In genomic region chr11:108929176-108929575, GRCm38 (mm10) we compare ENCODE assay signal across 15 mouse cellular contexts. TPM values are rescaled to one million over a fixed set of nuclear protein-coding genes. Genes with fewer than 3 reads are reported as not detected.
DNase-seq lines count a peak whose midpoint lies in the region; ATAC-seq lines count a peak whose summit lies in the region.
"Had no signal": no experiment of that assay in that cellular context is flagged by ENCODE, and none has a peak within 500 bp of the region (broad histone marks: within the 10 kb centered on the region; RNA-seq: fewer than 3 reads in every experiment).

No protein-coding gene starts in this region.

- H3K36me3 ChIP-seq in heart, embryonic 13.5 days, result peaks cover 23% of the 10 kb centered on the region
- peaks cover 8% of the 10 kb centered on the region; the same call in 1 of the 2 replicates for H3K36me3 ChIP-seq in forebrain, embryonic 16.5 days (ENCODE audit: control insufficient read depth, insufficient read depth)
- H3K36me3 ChIP-seq in limb, embryonic 13.5 days, result peaks cover 56% of the 10 kb centered on the region
- H3K36me3 ChIP-seq in neural tube, embryonic 13.5 days, result peaks cover 30% of the 10 kb centered on the region
- H3K36me3 ChIP-seq: liver, embryonic 13.5 days had no signal

- intact Hi-C loops in heart, postnatal 14 days (cut with DNase I), result loop anchor here (5.0 to 10.0 kb wide), 3 partner anchors 263 to 904 kb away; partner anchors contain the start of gene Cep112
- intact Hi-C loops in left cerebral cortex, postnatal 14 days (cut with DNase I), result no loop called here

- 0 out of 2 replicates have a peak overlapping the region, but pooled peaks have one; percentile 32 for H3K27ac ChIP-seq in heart, embryonic 13.5 days (replicated peaks)
- no peak overlapping the region for H3K27ac ChIP-seq in forebrain, embryonic 16.5 days (ENCODE audit: low read length)
- no peak overlapping the region for H3K27ac ChIP-seq in limb, embryonic 13.5 days
- H3K27ac ChIP-seq in neural tube, embryonic 13.5 days (replicated peaks), result 0 out of 2 replicates have a peak overlapping the region, but pooled peaks have one; percentile 33
- H3K27ac ChIP-seq: liver, embryonic 13.5 days had no signal

- DNase-seq in heart, postnatal 14 days, result no peak
- no peak for DNase-seq in retina, postnatal 1 day
- DNase-seq in cerebellum, adult 9-11 months, result no peak
- DNase-seq in left cerebral cortex, postnatal 14 days (ENCODE audit: low spot score in 2 of 2), result no peak
- DNase-seq: B cell, adult 2 months; cerebellum, postnatal 36 days; gastrocnemius, postnatal 36 days; heart, postnatal 10 days; liver, embryonic 13.5 days; right cerebral cortex, adult 18-20 months had no signal

- H3K4me1 ChIP-seq in heart, embryonic 13.5 days, result peaks cover 72% of the 10 kb centered on the region
- peaks cover 71% of the 10 kb centered on the region for H3K4me1 ChIP-seq in forebrain, embryonic 16.5 days (replicated peaks; ENCODE audit: control insufficient read depth, insufficient read depth, low read length)
- H3K4me1 ChIP-seq in limb, embryonic 13.5 days, result peaks cover 90% of the 10 kb centered on the region
- H3K4me1 ChIP-seq in neural tube, embryonic 13.5 days (replicated peaks), result peaks cover 89% of the 10 kb centered on the region

- peaks cover 12% of the 10 kb centered on the region; the same call in 1 of the 2 replicates for H3K27me3 ChIP-seq in heart, embryonic 13.5 days (replicated peaks)
- H3K27me3 ChIP-seq in forebrain, embryonic 16.5 days (replicated peaks; ENCODE audit: control insufficient read depth, insufficient read depth, low read length), result no peaks in the 10 kb centered on the region
- H3K27me3 ChIP-seq in limb, embryonic 13.5 days, result no peaks in the 10 kb centered on the region
- no peaks in the 10 kb centered on the region for H3K27me3 ChIP-seq in neural tube, embryonic 13.5 days

- no peak overlapping the region; the same call in 1 of the 2 replicates for H3K4me2 ChIP-seq in heart, embryonic 13.5 days
- 0 out of 2 replicates have a peak overlapping the region, but pooled peaks have one; percentile 22 for H3K4me2 ChIP-seq in forebrain, embryonic 16.5 days (ENCODE audit: low read length)
- H3K4me2 ChIP-seq in limb, embryonic 13.5 days (replicated peaks), result peak overlapping the region; percentile 88
- H3K4me2 ChIP-seq in neural tube, embryonic 13.5 days, result peak overlapping the region; percentile 91
- H3K4me2 ChIP-seq: liver, embryonic 13.5 days had no signal

- H3K4me3 ChIP-seq in heart, embryonic 13.5 days, result no peak overlapping the region
- H3K4me3 ChIP-seq in forebrain, embryonic 16.5 days (replicated peaks; ENCODE audit: low read length), result no peak overlapping the region
- peak overlapping the region; percentile 85 for H3K4me3 ChIP-seq in limb, embryonic 13.5 days
- peak overlapping the region; percentile 10; the same call in 1 of the 2 replicates for H3K4me3 ChIP-seq in neural tube, embryonic 13.5 days
- H3K4me3 ChIP-seq: erythroblast, embryonic 14.5 days; liver, embryonic 13.5 days had no signal

- no peak for ATAC-seq in heart, embryonic 13.5 days (ENCODE audit: extremely low read depth, insufficient number of reproducible peaks, low FRiP score, low TSS enrichment)
- no peak for ATAC-seq in forebrain, embryonic 16.5 days
- ATAC-seq in limb, embryonic 13.5 days (ENCODE audit: low FRiP score, low read depth), result no peak
- no peak for ATAC-seq in neural tube, embryonic 13.5 days (ENCODE audit: low read depth)

- H3K9me3 ChIP-seq in heart, embryonic 13.5 days, result no peaks in the 10 kb centered on the region
- H3K9me3 ChIP-seq in forebrain, embryonic 16.5 days (ENCODE audit: control insufficient read depth, low read length), result no peaks in the 10 kb centered on the region
- no peaks in the 10 kb centered on the region for H3K9me3 ChIP-seq in limb, embryonic 13.5 days
- no peaks in the 10 kb centered on the region for H3K9me3 ChIP-seq in neural tube, embryonic 13.5 days
- H3K9me3 ChIP-seq: liver, embryonic 13.5 days had no signal

- H3K9ac ChIP-seq in heart, embryonic 13.5 days, result no peak overlapping the region
- no peak overlapping the region for H3K9ac ChIP-seq in forebrain, embryonic 16.5 days (replicated peaks; ENCODE audit: low read depth, low read length)
- H3K9ac ChIP-seq in limb, embryonic 13.5 days, result peak overlapping the region; percentile 55
- H3K9ac ChIP-seq in neural tube, embryonic 13.5 days, result 0 out of 2 replicates have a peak overlapping the region, but pooled peaks have one; percentile 10
- H3K9ac ChIP-seq: liver, embryonic 13.5 days had no signal

- 56% methylated on average over 4 of the region's 4 CpGs for WGBS in heart, embryonic 13.5 days
- WGBS in forebrain, embryonic 16.5 days, result 37% methylated on average over 4 of the region's 4 CpGs
- 30% methylated on average over 4 of the region's 4 CpGs for WGBS in limb, embryonic 13.5 days
- WGBS in neural tube, embryonic 13.5 days, result 34% methylated on average over 4 of the region's 4 CpGs

RNA-seq across cellular contexts. Expression of gene Axin2, which starts 9.0 kb away (rescaled TPM):
- polyA plus RNA-seq in heart, embryonic 13.5 days (2015; fragmentation: Nextera tagmentation; extraction: Ambion mirVana), result 1.5 and 2.0 TPM in 2 replicates
- total RNA-seq in heart, postnatal 14 days (2021), result 1 to 10 TPM; 5.3 to 5.7 TPM
- polyA plus RNA-seq in forebrain, embryonic 16.5 days (2015; fragmentation: Nextera tagmentation; extraction: Ambion mirVana), result 5.9 and 8.4 TPM in 2 replicates
- 18.1 and 19.7 TPM in 2 replicates for polyA plus RNA-seq in limb, embryonic 13.5 days (2015; fragmentation: Nextera tagmentation; extraction: Ambion mirVana)
- polyA plus RNA-seq in neural tube, embryonic 13.5 days (2015; fragmentation: Nextera tagmentation; extraction: Ambion mirVana), result 8.8 and 10.6 TPM in 2 replicates
- 10 to 100 TPM; 30.4 to 41.8 TPM for total RNA-seq in left cerebral cortex, postnatal 14 days (2021)

Comparison
In these comparisons a context has a peak if more than half of its experiments do, and no peak if none do; other contexts are left out.
1. H3K27ac ChIP-seq: peak in heart, embryonic 13.5 days (single experiment) and neural tube, embryonic 13.5 days (single experiment); none in forebrain, embryonic 16.5 days (single experiment) and limb, embryonic 13.5 days (single experiment).
2. H3K4me3 ChIP-seq: peak in limb, embryonic 13.5 days (single experiment) and neural tube, embryonic 13.5 days (single experiment); none in heart, embryonic 13.5 days (single experiment) and forebrain, embryonic 16.5 days (single experiment).
3. H3K9ac ChIP-seq: peak in limb, embryonic 13.5 days (single experiment) and neural tube, embryonic 13.5 days (single experiment); none in heart, embryonic 13.5 days (single experiment) and forebrain, embryonic 16.5 days (single experiment).